Mouse (Mus musculus) brain, adult 2 months (tissue): ENCODE measurements at regions not wholly inside any gene's neighbourhood (a gene's known extent, or its start where the extent isn't known, plus 50 kb on each side); places are given as distances from the start of the nearest gene placed in this dataset.
A peak's percentile ranks its signal among the peaks of the same experiment; 100 is the strongest.

Experiments used
- DNase-seq: peaks from one replicate; pipeline ENCODE4 v3.0.0; 2011; ENCODE audit warnings: low read depth, low spot score

DNA sequence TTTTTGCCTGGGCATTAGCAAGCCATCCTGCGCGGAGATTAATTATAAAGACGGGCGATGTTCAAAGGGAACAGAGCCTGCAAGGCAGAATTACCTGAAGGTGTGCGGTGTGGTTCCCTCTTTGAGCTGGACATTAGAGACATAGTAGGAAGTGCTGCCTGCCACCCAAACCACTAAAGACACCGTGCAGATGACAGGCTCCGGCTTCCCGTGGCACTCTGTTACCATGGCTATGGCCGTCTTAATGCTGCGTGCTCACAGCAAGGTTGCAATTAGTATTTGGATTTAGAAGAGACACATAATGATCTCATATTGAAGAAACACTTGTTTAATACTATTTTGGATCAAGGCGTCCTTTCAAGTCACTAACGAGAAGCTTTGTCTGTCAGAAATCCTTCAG, 95.0 kb upstream of the Sox5 start:
- peak; percentile 24 for DNase-seq

- DNase-seq = no peak
Observed at GRCm38 (mm10) chr6:144875862-144876261, 94.1 kb upstream of the Sox5 start.

DNA sequence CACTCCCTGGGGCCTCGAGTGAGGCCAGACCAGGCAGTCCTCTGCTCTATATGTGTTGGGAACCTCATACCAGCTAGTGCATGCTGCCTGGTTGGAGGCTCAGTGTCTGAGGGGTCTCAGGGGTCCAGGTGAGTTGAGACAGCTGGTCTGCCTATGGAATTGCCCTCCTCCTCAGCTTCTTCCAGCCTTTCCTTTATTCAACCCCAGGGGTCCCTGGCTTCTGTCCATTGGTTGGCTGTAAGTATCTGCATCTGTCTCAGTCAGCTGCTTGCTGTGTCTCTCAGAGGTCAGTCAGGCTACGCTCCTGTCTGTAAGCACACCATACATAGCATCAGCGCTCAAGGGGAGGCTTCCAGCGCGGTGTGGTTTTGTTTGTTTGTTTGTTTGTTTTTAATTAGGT, 92.5 kb upstream of the Sox5 start:
- DNase-seq = no peak

- no peak for DNase-seq
Observed at GRCm38 (mm10) chr6:144870949-144871348, 89.2 kb upstream of the Sox5 start.

DNA sequence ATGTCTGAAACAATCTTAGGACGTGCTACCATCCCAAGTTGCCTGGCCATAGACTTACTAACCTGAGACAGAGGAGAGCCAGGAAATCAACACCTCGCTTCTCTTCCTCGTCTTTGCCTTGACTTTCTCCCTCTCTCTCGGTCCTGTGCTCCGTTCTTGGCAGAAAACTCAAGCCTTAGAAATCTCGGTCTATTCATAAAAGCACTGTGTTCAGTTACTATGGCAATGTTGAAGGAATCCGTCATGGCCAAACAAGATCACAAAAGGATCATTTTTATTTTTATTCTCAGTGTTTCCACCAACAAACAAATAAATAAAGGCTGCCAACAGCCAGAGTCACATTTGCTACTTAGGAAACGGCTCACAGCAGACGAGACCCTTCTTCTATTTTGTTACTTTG, 85.6 kb upstream of the Sox5 start:
- peak; percentile 21 for DNase-seq

GRCm38 (mm10) chr6:144864026-144864425, 82.2 kb upstream of the Sox5 start:
- no peak for DNase-seq

DNA sequence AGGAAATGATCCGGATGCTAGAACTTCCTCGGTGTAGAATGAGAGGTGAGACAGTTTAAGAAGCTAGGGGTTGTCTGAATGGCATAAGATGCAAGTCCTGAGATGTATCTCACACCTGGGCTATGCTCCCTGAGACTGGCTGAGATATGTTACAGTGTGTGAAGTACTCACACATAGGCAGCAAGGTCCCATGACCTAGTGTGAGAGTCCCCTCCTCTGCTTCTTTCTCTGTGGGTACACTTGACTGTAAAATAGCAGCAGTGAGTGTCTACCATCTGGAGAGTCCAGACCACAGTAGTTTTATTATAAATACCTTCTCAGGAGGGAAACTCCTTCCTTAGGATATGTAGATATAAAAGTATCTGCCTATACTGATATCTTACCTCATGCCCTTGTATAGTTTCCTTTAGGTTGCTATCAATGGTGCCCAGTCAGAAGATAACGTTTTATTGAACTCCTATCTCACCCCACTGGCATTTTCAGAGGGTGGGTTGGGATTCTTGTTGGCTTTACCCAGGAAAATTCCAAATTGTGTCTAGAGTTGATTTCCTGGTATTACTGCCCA, 81.7 kb upstream of the Sox5 start:
- DNase-seq = no peak

GRCm38 (mm10) chr6:144841510-144841909, 59.7 kb upstream of the Sox5 start:
- DNase-seq = no peak

DNA sequence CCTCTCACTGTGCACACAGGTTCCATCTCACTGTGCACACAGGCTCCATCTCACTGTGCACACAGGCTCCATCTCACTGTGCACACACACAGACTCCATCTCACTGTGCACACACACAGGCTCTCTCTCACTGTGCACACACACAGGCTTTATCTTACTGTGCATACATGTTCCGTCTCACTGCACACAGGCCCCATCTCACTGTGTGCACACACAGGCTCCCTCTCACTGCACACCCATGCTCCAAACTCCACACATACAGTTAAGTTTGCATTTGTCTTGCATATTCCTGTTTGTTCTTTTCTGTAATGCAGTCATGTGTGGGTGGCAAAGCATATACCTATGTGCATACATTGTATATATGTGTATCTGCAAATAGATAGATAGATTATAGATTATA, 57.6 kb upstream of the Sox5 start:
- no peak for DNase-seq

DNA sequence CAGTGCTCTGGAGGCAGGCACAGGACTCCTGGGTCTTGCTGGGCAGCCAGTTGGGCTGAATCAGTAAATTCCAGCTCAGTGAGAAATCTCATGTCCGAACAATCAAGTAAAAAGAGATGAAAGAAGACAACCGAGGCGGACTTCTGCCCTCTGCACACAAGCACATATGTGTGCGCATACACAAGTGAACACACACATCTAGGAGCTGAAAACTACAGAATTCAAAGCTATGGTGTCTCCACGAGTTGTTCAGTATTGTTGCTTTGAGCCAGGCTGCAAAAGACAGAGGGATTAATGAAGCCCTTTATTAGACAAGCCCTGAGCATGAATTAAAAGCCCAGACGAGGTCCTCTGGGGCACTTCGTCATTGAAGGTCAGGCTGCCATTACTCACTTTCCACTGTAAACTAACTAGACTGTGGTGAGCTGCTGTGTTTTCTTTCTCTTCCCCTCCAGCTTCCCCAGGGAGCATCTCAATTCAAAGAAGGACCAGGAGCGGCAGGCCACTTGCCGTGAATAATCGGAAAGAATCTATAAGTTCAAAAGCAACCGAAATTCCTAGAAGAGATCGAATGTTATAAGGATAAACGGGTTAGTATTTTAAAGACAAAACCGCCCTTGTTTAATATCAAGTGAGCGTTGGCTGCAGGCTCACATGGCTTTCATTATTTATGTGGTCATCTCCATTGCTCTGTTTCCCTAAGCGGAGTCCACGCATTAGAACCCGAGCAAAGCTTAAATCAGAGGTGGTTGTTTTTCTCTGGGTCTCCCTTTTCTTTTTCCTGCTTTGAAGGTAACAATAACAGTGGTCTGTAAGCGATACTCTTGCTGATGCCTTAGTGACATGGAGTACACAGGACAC, 52.8 kb upstream of the Sox5 start:
- no peak for DNase-seq
